Mouse (Mus musculus): ENCODE data around the gene Slc4a10. TPM values are rescaled to one million over a fixed set of nuclear protein-coding genes. Genes with fewer than 3 reads are reported as not detected.

The Slc4a10 gene
- polyA plus RNA-seq, 1 experiment from 2014 or later = 0.21 TPM

- H3K4me3 ChIP-seq (replicated peaks; ENCODE audit: low read length) = no peak overlapping the region
- H3K27me3 ChIP-seq (ENCODE audit: control insufficient read depth, insufficient read depth, low read length) = no peaks in the 10 kb centered on the region
- no peak overlapping the region for H3K4me2 ChIP-seq (ENCODE audit: low read depth, low read length)
- ATAC-seq (ENCODE audit: insufficient read depth, low FRiP score) = no peak
- no peak overlapping the region for H3K27ac ChIP-seq (ENCODE audit: low read length)
- no peak overlapping the region for H3K9ac ChIP-seq (ENCODE audit: low read length)
- no peaks in the 10 kb centered on the region for H3K9me3 ChIP-seq (replicated peaks; ENCODE audit: control insufficient read depth, low read length)
- H3K36me3 ChIP-seq (ENCODE audit: control insufficient read depth, insufficient read depth, low read length) = no peaks in the 10 kb centered on the region
- no peaks in the 10 kb centered on the region for H3K4me1 ChIP-seq (ENCODE audit: control insufficient read depth, insufficient read depth, low read length)
- 61% methylated on average over 2 of the region's 2 CpGs for WGBS
Measured at GRCm38 (mm10) chr2:62293846-62294245, 247.6 kb downstream of the Slc4a10 start.

- Histone ChIP-seq H3K4me1 (ENCODE audit: control insufficient read depth, insufficient read depth, low read length) (no peaks in the 10 kb centered on the region), H3K27ac (ENCODE audit: low read length) (no peak overlapping the region), H3K4me2 (ENCODE audit: low read depth, low read length) (no peak overlapping the region), H3K4me3 (replicated peaks; ENCODE audit: low read length) (no peak overlapping the region), H3K27me3 (ENCODE audit: control insufficient read depth, insufficient read depth, low read length) (no peaks in the 10 kb centered on the region), H3K9ac (ENCODE audit: low read length) (no peak overlapping the region), H3K36me3 (ENCODE audit: control insufficient read depth, insufficient read depth, low read length) (no peaks in the 10 kb centered on the region), H3K9me3 (replicated peaks; ENCODE audit: control insufficient read depth, low read length) (no peaks in the 10 kb centered on the region)
- WGBS = 93% methylated on average over 2 of the region's 2 CpGs
- no peak for ATAC-seq (ENCODE audit: insufficient read depth, low FRiP score)
Measured at GRCm38 (mm10) chr2:62301716-62302115, 255.5 kb downstream of the Slc4a10 start.

- H3K27ac ChIP-seq (ENCODE audit: low read length) = no peak overlapping the region
- no peaks in the 10 kb centered on the region for H3K4me1 ChIP-seq (ENCODE audit: control insufficient read depth, insufficient read depth, low read length)
- no peak overlapping the region for H3K4me3 ChIP-seq (replicated peaks; ENCODE audit: low read length)
- no peak overlapping the region for H3K4me2 ChIP-seq (ENCODE audit: low read depth, low read length)
- 88% methylated on average over 5 of the region's 5 CpGs for WGBS
- no peak overlapping the region for H3K9ac ChIP-seq (ENCODE audit: low read length)
- ATAC-seq (ENCODE audit: insufficient read depth, low FRiP score) = no peak
- H3K9me3 ChIP-seq (replicated peaks; ENCODE audit: control insufficient read depth, low read length) = no peaks in the 10 kb centered on the region
- no peaks in the 10 kb centered on the region for H3K36me3 ChIP-seq (ENCODE audit: control insufficient read depth, insufficient read depth, low read length)
- H3K27me3 ChIP-seq (ENCODE audit: control insufficient read depth, insufficient read depth, low read length) = no peaks in the 10 kb centered on the region
Measured at GRCm38 (mm10) chr2:62306978-62307377, 260.7 kb downstream of the Slc4a10 start.

GRCm38 (mm10) chr2:62307477-62307876, 261.2 kb downstream of the Slc4a10 start:
- Histone ChIP-seq H3K4me3 (replicated peaks; ENCODE audit: low read length) (no peak overlapping the region), H3K4me2 (ENCODE audit: low read depth, low read length) (no peak overlapping the region), H3K27ac (ENCODE audit: low read length) (no peak overlapping the region), H3K36me3 (ENCODE audit: control insufficient read depth, insufficient read depth, low read length) (no peaks in the 10 kb centered on the region), H3K9ac (ENCODE audit: low read length) (no peak overlapping the region), H3K27me3 (ENCODE audit: control insufficient read depth, insufficient read depth, low read length) (no peaks in the 10 kb centered on the region), H3K4me1 (ENCODE audit: control insufficient read depth, insufficient read depth, low read length) (no peaks in the 10 kb centered on the region), H3K9me3 (replicated peaks; ENCODE audit: control insufficient read depth, low read length) (no peaks in the 10 kb centered on the region)
- ATAC-seq (ENCODE audit: insufficient read depth, low FRiP score) = no peak
- 85% methylated on average over 2 of the region's 2 CpGs for WGBS

GRCm38 (mm10) chr2:62316930-62317329, 270.7 kb downstream of the Slc4a10 start:
- WGBS = 59% methylated on average over 2 of the region's 2 CpGs

GRCm38 (mm10) chr2:62319489-62319888, 273.2 kb downstream of the Slc4a10 start:
- 83% methylated on average over 3 of the region's 3 CpGs for WGBS
- Histone ChIP-seq H3K4me2 (ENCODE audit: low read depth, low read length) (no peak overlapping the region), H3K4me1 (ENCODE audit: control insufficient read depth, insufficient read depth, low read length) (no peaks in the 10 kb centered on the region), H3K36me3 (ENCODE audit: control insufficient read depth, insufficient read depth, low read length) (no peaks in the 10 kb centered on the region), H3K4me3 (replicated peaks; ENCODE audit: low read length) (no peak overlapping the region), H3K9ac (ENCODE audit: low read length) (no peak overlapping the region), H3K27me3 (ENCODE audit: control insufficient read depth, insufficient read depth, low read length) (no peaks in the 10 kb centered on the region), H3K9me3 (replicated peaks; ENCODE audit: control insufficient read depth, low read length) (no peaks in the 10 kb centered on the region), H3K27ac (ENCODE audit: low read length) (no peak overlapping the region)
- ATAC-seq (ENCODE audit: insufficient read depth, low FRiP score) = no peak

More at GRCm38 (mm10) chr2:62316930-62317329, 270.7 kb downstream of the Slc4a10 start:
- H3K9ac ChIP-seq (ENCODE audit: low read length) = no peak overlapping the region
- H3K4me3 ChIP-seq (replicated peaks; ENCODE audit: low read length) = no peak overlapping the region
- H3K9me3 ChIP-seq (replicated peaks; ENCODE audit: control insufficient read depth, low read length) = no peaks in the 10 kb centered on the region
- no peak overlapping the region for H3K4me2 ChIP-seq (ENCODE audit: low read depth, low read length)
- H3K4me1 ChIP-seq (ENCODE audit: control insufficient read depth, insufficient read depth, low read length) = no peaks in the 10 kb centered on the region
- ATAC-seq (ENCODE audit: insufficient read depth, low FRiP score) = no peak
- H3K36me3 ChIP-seq (ENCODE audit: control insufficient read depth, insufficient read depth, low read length) = no peaks in the 10 kb centered on the region
- H3K27me3 ChIP-seq (ENCODE audit: control insufficient read depth, insufficient read depth, low read length) = no peaks in the 10 kb centered on the region
- no peak overlapping the region for H3K27ac ChIP-seq (ENCODE audit: low read length)

GRCm38 (mm10) chr2:62323078-62323637, 276.9 kb downstream of the Slc4a10 start:
- Histone ChIP-seq H3K36me3 (ENCODE audit: control insufficient read depth, insufficient read depth, low read length) (no peaks in the 10 kb centered on the region), H3K27me3 (ENCODE audit: control insufficient read depth, insufficient read depth, low read length) (no peaks in the 10 kb centered on the region), H3K9ac (ENCODE audit: low read length) (no peak overlapping the region), H3K4me1 (ENCODE audit: control insufficient read depth, insufficient read depth, low read length) (no peaks in the 10 kb centered on the region), H3K27ac (ENCODE audit: low read length) (no peak overlapping the region), H3K4me3 (replicated peaks; ENCODE audit: low read length) (no peak overlapping the region), H3K4me2 (ENCODE audit: low read depth, low read length) (no peak overlapping the region), H3K9me3 (replicated peaks; ENCODE audit: control insufficient read depth, low read length) (no peaks in the 10 kb centered on the region)
- ATAC-seq (ENCODE audit: insufficient read depth, low FRiP score) = no peak
- 82% methylated on average over 9 of the region's 9 CpGs for WGBS

GRCm38 (mm10) chr2:62325388-62325787, 279.1 kb downstream of the Slc4a10 start:
- Histone ChIP-seq H3K9me3 (replicated peaks; ENCODE audit: control insufficient read depth, low read length) (no peaks in the 10 kb centered on the region), H3K4me2 (ENCODE audit: low read depth, low read length) (no peak overlapping the region), H3K4me3 (replicated peaks; ENCODE audit: low read length) (no peak overlapping the region), H3K36me3 (ENCODE audit: control insufficient read depth, insufficient read depth, low read length) (no peaks in the 10 kb centered on the region), H3K9ac (ENCODE audit: low read length) (no peak overlapping the region), H3K27ac (ENCODE audit: low read length) (no peak overlapping the region), H3K4me1 (ENCODE audit: control insufficient read depth, insufficient read depth, low read length) (no peaks in the 10 kb centered on the region), H3K27me3 (ENCODE audit: control insufficient read depth, insufficient read depth, low read length) (no peaks in the 10 kb centered on the region)
- WGBS = 84% methylated on average over 2 of the region's 2 CpGs
- ATAC-seq (ENCODE audit: insufficient read depth, low FRiP score) = no peak

GRCm38 (mm10) chr2:62331913-62332312, 285.7 kb downstream of the Slc4a10 start:
- no peak overlapping the region for H3K9ac ChIP-seq (ENCODE audit: low read length)
- H3K36me3 ChIP-seq (ENCODE audit: control insufficient read depth, insufficient read depth, low read length) = no peaks in the 10 kb centered on the region
- H3K4me3 ChIP-seq (replicated peaks; ENCODE audit: low read length) = no peak overlapping the region
- no peaks in the 10 kb centered on the region for H3K27me3 ChIP-seq (ENCODE audit: control insufficient read depth, insufficient read depth, low read length)
- ATAC-seq (ENCODE audit: insufficient read depth, low FRiP score) = no peak
- H3K27ac ChIP-seq (ENCODE audit: low read length) = no peak overlapping the region
- no peak overlapping the region for H3K4me2 ChIP-seq (ENCODE audit: low read depth, low read length)
- H3K9me3 ChIP-seq (replicated peaks; ENCODE audit: control insufficient read depth, low read length) = no peaks in the 10 kb centered on the region
- H3K4me1 ChIP-seq (ENCODE audit: control insufficient read depth, insufficient read depth, low read length) = no peaks in the 10 kb centered on the region
- WGBS = 64% methylated on average over 4 of the region's 4 CpGs
